Mouse (Mus musculus) frontal cortex, postnatal 36 days (tissue): ENCODE measurements around the gene Med8.

Source experiments
- DNase-seq, 2 experiments: peaks; one replicate each; pipeline ENCODE4 v3.0.0; 2022; ENCODE audit warnings: low spot score in 2 of 2

The Med8 gene

GRCm38 (mm10) chr4:118409142-118409900 is at the start of gene Med8, which contains the start of gene Szt2:
Gene Med8, plus strand, starts transcription at chr4:118409337.
Gene Szt2, minus strand, starts transcription at chr4:118409273.
- peak; percentile 89 to 93 for DNase-seq

- DNase-seq: peak; percentile 56 to 67
Measured at GRCm38 (mm10) chr4:118359896-118360720, 49.0 kb upstream of the Med8 start.

- DNase-seq: no peak
Measured at GRCm38 (mm10) chr4:118361451-118361850, 47.7 kb upstream of the Med8 start.

- DNase-seq: no peak
Measured at GRCm38 (mm10) chr4:118362879-118363278, 46.3 kb upstream of the Med8 start.

- DNase-seq: no peak
Measured at GRCm38 (mm10) chr4:118363985-118364384, 45.2 kb upstream of the Med8 start.

GRCm38 (mm10) chr4:118364641-118365040 is 44.5 kb upstream of the Med8 start:
- no peak for DNase-seq

- DNase-seq: no peak
Measured at GRCm38 (mm10) chr4:118365991-118366390, 43.1 kb upstream of the Med8 start.

- DNase-seq: no peak
Measured at GRCm38 (mm10) chr4:118367551-118367950, 41.6 kb upstream of the Med8 start.

GRCm38 (mm10) chr4:118368616-118369015 is 40.5 kb upstream of the Med8 start:
- DNase-seq: no peak

GRCm38 (mm10) chr4:118371822-118372221 is 37.3 kb upstream of the Med8 start:
- no peak for DNase-seq

GRCm38 (mm10) chr4:118375999-118376398 is 33.1 kb upstream of the Med8 start:
- DNase-seq: no peak

GRCm38 (mm10) chr4:118383271-118383670 is 25.9 kb upstream of the Med8 start:
- no peak for DNase-seq

- DNase-seq: no peak
Measured at GRCm38 (mm10) chr4:118387316-118387715, 21.8 kb upstream of the Med8 start.

GRCm38 (mm10) chr4:118390146-118390545 is 19.0 kb upstream of the Med8 start:
- no peak for DNase-seq

- no peak for DNase-seq
Measured at GRCm38 (mm10) chr4:118394505-118394904, 14.6 kb upstream of the Med8 start.

- no peak for DNase-seq
Measured at GRCm38 (mm10) chr4:118395289-118395688, 13.8 kb upstream of the Med8 start.

- no peak for DNase-seq
Measured at GRCm38 (mm10) chr4:118396433-118396832, 12.7 kb upstream of the Med8 start.

GRCm38 (mm10) chr4:118398400-118398799 is 10.7 kb upstream of the Med8 start:
- no peak for DNase-seq

- DNase-seq: no peak
Measured at GRCm38 (mm10) chr4:118401421-118401820, 7.7 kb upstream of the Med8 start.

- no peak for DNase-seq
Measured at GRCm38 (mm10) chr4:118401918-118402317, 7.2 kb upstream of the Med8 start.

- no peak for DNase-seq
Measured at GRCm38 (mm10) chr4:118402701-118403100, 6.4 kb upstream of the Med8 start.

- DNase-seq: no peak
Measured at GRCm38 (mm10) chr4:118410871-118411270, 1.7 kb downstream of the Med8 start.

GRCm38 (mm10) chr4:118413553-118413952 is 4.4 kb downstream of the Med8 start:
- DNase-seq: no peak
